In genomic region chr2:158225301-158225700, GRCm38 (mm10) we compare ENCODE assay signal across 11 mouse cellular contexts. TPM values are rescaled to one million over a fixed set of nuclear protein-coding genes. Genes with fewer than 3 reads are reported as not detected.
DNase-seq lines count a peak whose midpoint lies in the region; ATAC-seq and TF ChIP-seq lines count a peak whose summit lies in the region.
"Had no signal": no experiment of that assay in that cellular context is flagged by ENCODE, and none has a peak within 500 bp of the region (broad histone marks: within the 10 kb centered on the region; RNA-seq: fewer than 3 reads in every experiment).

No protein-coding gene starts in this region.

- no peaks in the 10 kb centered on the region for H3K36me3 ChIP-seq in kidney, embryonic 16.5 days (ENCODE audit: insufficient read depth, low read length)
- no peaks in the 10 kb centered on the region for H3K36me3 ChIP-seq in testis, adult 2 months (ENCODE audit: control insufficient read depth, insufficient read depth, low read length)

- TF ChIP-seq CTCF in testis, adult 2 months (IDR thresholded peaks at IDR 0.05; ENCODE audit: control insufficient read depth, insufficient read depth, insufficient replicate concordance, low read depth, low read length) = no peak; the same call in 1 of the 2 replicates

- TF ChIP-seq POLR2A in testis, adult 2 months (IDR thresholded peaks at IDR 0.05; ENCODE audit: control insufficient read depth, low read depth, low read length) = no peak

- ATAC-seq in kidney, embryonic 16.5 days (ENCODE audit: low FRiP score, low TSS enrichment) = no peak
- no peak for ATAC-seq in erythroid progenitor cell, adult 5-6 weeks (replicated peaks; ENCODE audit: low FRiP score, poor library complexity, severe bottlenecking)

- peak overlapping the region; percentile 9; the same call in 1 of the 2 replicates for H3K9ac ChIP-seq in kidney, embryonic 16.5 days (replicated peaks; ENCODE audit: low read length)

- H3K4me2 ChIP-seq in kidney, embryonic 16.5 days (replicated peaks; ENCODE audit: low read depth, low read length) = no peak overlapping the region

- no peak overlapping the region for H3K4me3 ChIP-seq in kidney, embryonic 16.5 days (ENCODE audit: low read length)
- no peak overlapping the region for H3K4me3 ChIP-seq in testis, adult 2 months (ENCODE audit: control insufficient read depth, low read depth, low read length)
- H3K4me3 ChIP-seq: megakaryocyte, embryonic 14.5 days had no signal

- no peaks in the 10 kb centered on the region for H3K9me3 ChIP-seq in kidney, embryonic 16.5 days (ENCODE audit: low read length)

- H3K27ac ChIP-seq in kidney, embryonic 16.5 days (ENCODE audit: low read length) = no peak overlapping the region
- H3K27ac ChIP-seq in testis, adult 2 months (ENCODE audit: control insufficient read depth, insufficient read depth, low read depth, low read length) = peak overlapping the region; percentile 38; the same call in 1 of the 2 replicates

- peak; percentile 62 to 73 for DNase-seq in adrenal gland, adult (ENCODE audit: inconsistent age in 2 of 2, low spot score in 1 of 2)
- no peak for DNase-seq in adrenal gland, adult 18-20 months (ENCODE audit: low spot score in 2 of 2)
- peak; percentile 29 for DNase-seq in right cerebral cortex, adult 18-20 months
- no peak for DNase-seq in right cerebral cortex, adult 2 months (ENCODE audit: low spot score in 2 of 2)
- DNase-seq in embryo, embryonic 10.5 days (ENCODE audit: low spot score) = no peak
- DNase-seq: cerebellum, adult 11 months had no signal

- 0 out of 2 replicates have a peak, but pooled peaks cover 4% of the 10 kb centered on the region for H3K27me3 ChIP-seq in kidney, embryonic 16.5 days (ENCODE audit: insufficient read depth, low read length)
- no peaks in the 10 kb centered on the region for H3K27me3 ChIP-seq in testis, adult 2 months (ENCODE audit: control insufficient read depth, insufficient read depth, low read length)

- peaks cover 13% of the 10 kb centered on the region for H3K4me1 ChIP-seq in kidney, embryonic 16.5 days (ENCODE audit: insufficient read depth, low read length)
- peaks cover 9% of the 10 kb centered on the region for H3K4me1 ChIP-seq in testis, adult 2 months (ENCODE audit: control insufficient read depth, insufficient read depth, low read length)

- 55% methylated on average over 5 of the region's 5 CpGs for WGBS in kidney, embryonic 16.5 days

RNA-seq across cellular contexts. Expression of gene D630003M21Rik, which starts 3.7 kb away (rescaled TPM):
- total RNA-seq in adrenal gland, adult 18-20 months (2021) = 1 to 10 TPM; 1.6 to 1.7 TPM
- polyA plus RNA-seq in kidney, embryonic 16.5 days (2015; fragmentation: Nextera tagmentation; extraction: Ambion mirVana) = 8.3 and 9.0 TPM in 2 replicates
- polyA plus RNA-seq in testis, adult 2 months (2012; rRNA removed) = 2.8 and 3.7 TPM in 2 replicates
- not detected in 2 replicates for total RNA-seq in erythroid progenitor cell, adult 5-6 weeks (2015; ENCODE audit: low replicate concordance)
- total RNA-seq in erythroid progenitor cell, adult 5-6 weeks (2017; ENCODE audit: low replicate concordance) = not detected in 2 replicates
- total RNA-seq: hematopoietic stem cell, adult 5-6 weeks had no signal

RNA-seq across cellular contexts. Expression of gene Bpi, which starts 32.6 kb away (rescaled TPM):
- total RNA-seq in adrenal gland, adult 18-20 months (2021) = not detected
- polyA plus RNA-seq in kidney, embryonic 16.5 days (2015; fragmentation: Nextera tagmentation; extraction: Ambion mirVana) = 0.18 TPM in 1 of 2 replicates, not detected in the other
- polyA plus RNA-seq in testis, adult 2 months (2012; rRNA removed) = 60.2 and 67.8 TPM in 2 replicates
- not detected in 2 replicates for total RNA-seq in erythroid progenitor cell, adult 5-6 weeks (2015; ENCODE audit: low replicate concordance)
- total RNA-seq in erythroid progenitor cell, adult 5-6 weeks (2017; ENCODE audit: low replicate concordance) = not detected in 2 replicates
- total RNA-seq: hematopoietic stem cell, adult 5-6 weeks had no signal

Comparison
In these comparisons a context has a peak if more than half of its experiments do, and no peak if none do; other contexts are left out.
1. DNase-seq: peak in adrenal gland, adult (2 of 2) and right cerebral cortex, adult 18-20 months (single experiment); none in adrenal gland, adult 18-20 months (0 of 2), right cerebral cortex, adult 2 months (0 of 2) and embryo, embryonic 10.5 days (single experiment).